ENCODE assay signal across 13 mouse cellular contexts in genomic region chr5:38129339-38129738, GRCm38 (mm10). TPM values are rescaled to one million over a fixed set of nuclear protein-coding genes. Genes with fewer than 3 reads are reported as not detected.
"Had no signal": no experiment of that assay in that cellular context is flagged by ENCODE, and none has a peak within 500 bp of the region (broad histone marks: within the 10 kb centered on the region; RNA-seq: fewer than 3 reads in every experiment).

No protein-coding gene starts in this region.

- H3K27me3 ChIP-seq: limb, embryonic 12.5 days; lung, embryonic 15.5 days; neural tube, embryonic 12.5 days had no signal

- DNase-seq: kidney, adult 8-10 months; kidney, postnatal 25 days; lung, postnatal 14 days; midbrain, embryonic 14.5 days; right cerebral cortex, postnatal 4 days; spleen, adult 18-20 months; thymus, postnatal 4 days had no signal

- H3K4me1 ChIP-seq: limb, embryonic 12.5 days; lung, embryonic 15.5 days; neural tube, embryonic 12.5 days had no signal

- H3K9me3 ChIP-seq: limb, embryonic 12.5 days; lung, embryonic 15.5 days; neural tube, embryonic 12.5 days had no signal

- H3K9ac ChIP-seq: limb, embryonic 12.5 days; lung, embryonic 15.5 days; neural tube, embryonic 12.5 days had no signal

- H3K27ac ChIP-seq: limb, embryonic 12.5 days; lung, embryonic 15.5 days; macrophage; neural tube, embryonic 12.5 days had no signal

- H3K4me3 ChIP-seq: limb, embryonic 12.5 days; lung, embryonic 15.5 days; neural tube, embryonic 12.5 days had no signal

- H3K4me2 ChIP-seq: limb, embryonic 12.5 days; lung, embryonic 15.5 days; neural tube, embryonic 12.5 days had no signal

- ATAC-seq: inflammation-experienced regulatory T-cells, adult 6 months; intestine, postnatal 0 days had no signal

RNA-seq across cellular contexts. Expression of gene Nsg1, which starts 30.4 kb away (rescaled TPM):
- polyA plus RNA-seq: macrophage had no signal
